Mouse (Mus musculus): Measurements from ENCODE around the gene Mlx.

Mlx gene

DNA sequence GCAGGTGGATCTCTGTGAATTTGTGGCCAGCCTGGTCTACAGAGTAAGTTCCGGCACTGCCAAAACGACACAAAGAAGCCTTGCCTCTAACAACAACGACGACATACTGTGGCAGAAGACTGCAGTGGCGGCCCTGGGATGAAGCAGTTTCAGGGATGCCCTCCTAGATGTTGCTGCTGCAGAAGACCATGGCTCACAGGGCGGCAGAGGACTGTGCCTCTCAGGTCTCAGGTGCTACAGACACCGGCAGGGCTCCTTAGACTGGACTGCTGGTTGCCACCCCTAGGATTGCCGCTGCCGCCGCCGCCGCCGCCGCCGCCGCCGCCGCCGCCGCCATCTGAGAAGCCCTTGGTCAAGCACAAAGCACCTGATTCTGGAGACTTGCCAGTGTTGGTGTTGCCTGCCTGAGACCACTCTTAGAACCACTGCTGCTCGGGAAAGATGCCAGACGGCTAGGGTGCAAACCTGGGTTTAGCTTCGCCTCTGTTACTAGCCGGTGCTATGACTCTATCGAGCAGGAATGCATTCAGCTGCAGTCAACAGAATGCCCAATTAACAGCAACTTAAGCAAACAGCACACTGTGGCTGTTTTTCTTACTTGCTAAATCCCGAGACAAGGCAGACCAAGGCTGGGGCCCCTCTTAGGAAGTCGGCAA is 53.2 kb downstream of the Mlx start:
- Histone ChIP-seq H3K4me1 (replicated peaks; ENCODE audit: low read depth, low read length) (peaks cover 28% of the 10 kb centered on the region), H3K36me3 (ENCODE audit: insufficient read depth, low read length) (no peaks in the 10 kb centered on the region), H3K27me3 (ENCODE audit: insufficient read depth, low read length) (peaks cover 12% of the 10 kb centered on the region), H3K9me3 (ENCODE audit: low read length) (no peaks in the 10 kb centered on the region), H3K4me3 (replicated peaks; ENCODE audit: low read length) (no peak overlapping the region)
- TF ChIP-seq CTCF (conservative IDR thresholded peaks at IDR 0.05; ENCODE audit: low read length) (no peak), NANOG (IDR thresholded peaks at IDR 0.05; ENCODE audit: borderline replicate concordance, low read length) (no peak), POU5F1 (IDR thresholded peaks at IDR 0.05; ENCODE audit: borderline replicate concordance, low read length) (no peak)

DNA sequence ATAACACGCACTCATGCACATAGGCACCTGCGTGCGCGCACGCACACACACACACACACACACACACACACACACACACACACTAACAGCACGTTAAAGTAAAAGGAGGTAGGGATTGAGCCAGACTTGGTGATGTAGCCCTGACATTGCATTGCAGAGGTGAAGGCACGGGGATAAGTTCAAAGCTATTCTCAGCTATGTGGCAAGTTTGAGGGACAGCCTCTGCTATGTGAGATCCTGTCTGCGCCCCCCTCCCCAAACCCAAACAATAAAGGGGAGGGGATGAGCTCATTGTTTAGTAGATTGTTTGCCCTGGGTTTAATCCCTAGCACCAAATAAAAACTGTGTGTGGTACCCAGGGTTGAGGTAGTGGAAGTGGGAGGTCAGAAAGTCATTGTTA is 54.0 kb downstream of the Mlx start:
- Histone ChIP-seq H3K4me1 (replicated peaks; ENCODE audit: low read depth, low read length) (peaks cover 28% of the 10 kb centered on the region), H3K9me3 (ENCODE audit: low read length) (no peaks in the 10 kb centered on the region)
- TF ChIP-seq POU5F1 (IDR thresholded peaks at IDR 0.05; ENCODE audit: borderline replicate concordance, low read length) (no peak), NANOG (IDR thresholded peaks at IDR 0.05; ENCODE audit: borderline replicate concordance, low read length) (no peak), CTCF (conservative IDR thresholded peaks at IDR 0.05; ENCODE audit: low read length) (no peak)

More for the DNA sequence above, 54.0 kb downstream of the Mlx start:
- H3K27me3 ChIP-seq (ENCODE audit: insufficient read depth, low read length) = peaks cover 12% of the 10 kb centered on the region
- no peak overlapping the region for H3K4me3 ChIP-seq (replicated peaks; ENCODE audit: low read length)
- H3K36me3 ChIP-seq (ENCODE audit: insufficient read depth, low read length) = no peaks in the 10 kb centered on the region

Data from E14TG2a.4 (cell line).